Mouse (Mus musculus) stomach, postnatal 0 days (tissue): ENCODE results near the gene Bmp5. TPM values are rescaled to one million over a fixed set of nuclear protein-coding genes. Genes with fewer than 3 reads are reported as not detected.

Experiments used
- ATAC-seq: fragments of 200-750 bp; cut with Nextera tagmentation; 2 replicates; pipeline ENCODE4 v1.8.0; 2017; ENCODE audit not compliant: low FRiP score, low TSS enrichment
- DNase-seq: peaks from one replicate; pipeline ENCODE4 v3.0.0-alpha.2; 2016; ENCODE audit warnings: low spot score
- H3K27ac ChIP-seq: fragments of 300-500 bp; sonication (generic); replicated peaks from 2 replicates; pipeline ENCODE4 v1.5.1; 2014; ENCODE audit warnings: mild to moderate bottlenecking, control low read depth
- H3K27me3 ChIP-seq: fragments of 300-500 bp; sonication (generic); 2 replicates; pipeline ENCODE4 v1.6.1; 2014; ENCODE audit warnings: low read length; ENCODE audit not compliant: control insufficient read depth, insufficient read depth
- H3K36me3 ChIP-seq: fragments of 300-500 bp; sonication (generic); 2 replicates; pipeline ENCODE4 v1.6.1; 2014; ENCODE audit warnings: low read length, mixed read lengths; ENCODE audit not compliant: control insufficient read depth, insufficient read depth
- H3K4me1 ChIP-seq: fragments of 300-500 bp; sonication (generic); replicated peaks from 2 replicates; pipeline ENCODE4 v1.6.1; 2014; ENCODE audit warnings: antibody characterized with exemption; ENCODE audit not compliant: control insufficient read depth, insufficient read depth
- H3K4me2 ChIP-seq: fragments of 300-500 bp; sonication (generic); replicated peaks from 2 replicates; pipeline ENCODE4 v1.6.1; 2014; ENCODE audit warnings: low read depth, mild to moderate bottlenecking, control low read depth, moderate library complexity
- H3K4me3 ChIP-seq: fragments of 300-500 bp; sonication (generic); 2 replicates; pipeline ENCODE4 v1.5.1; 2014; ENCODE audit warnings: low read depth, low read length, control low read depth
- H3K9ac ChIP-seq: fragments of 300-500 bp; sonication (generic); 2 replicates; pipeline ENCODE4 v1.6.1; 2014; ENCODE audit warnings: mild to moderate bottlenecking, low read length, control low read depth, mixed read lengths
- H3K9me3 ChIP-seq: fragments of 300-500 bp; sonication (generic); 2 replicates; pipeline ENCODE4 v1.6.1; 2016; ENCODE audit warnings: low read length; ENCODE audit not compliant: control insufficient read depth
- CTCF ChIP-seq: IDR thresholded peaks from 2 replicates; pipeline ENCODE4 v1.5.1; 2016; ENCODE audit warnings: antibody characterized with exemption, low read depth, mild to moderate bottlenecking, moderate library complexity
- EP300 ChIP-seq: optimal IDR thresholded peaks from 2 replicates; pipeline ENCODE3; 2016; ENCODE audit warnings: antibody characterized with exemption
- WGBS: fragments of 180-500 bp; shearing (Covaris S2); extraction: QIAGEN DNeasy Blood & Tissue Kit; methylation state at CpG from one replicate; pipeline ENCODE4 v1.1.7; 2014; 5-methylcytosine and 5-hydroxymethylcytosine counted together
- polyA plus RNA-seq: library from polyadenylated mRNA; unstranded; fragments of >200 nt; fragmentation: Nextera tagmentation; extraction: Ambion mirVana; gene quantifications from 2 replicates; pipeline ENCODE4 v1.2.1, GENCODE M21; 2015

The Bmp5 gene
- 4.2 and 4.6 TPM in 2 replicates for polyA plus RNA-seq

- H3K27ac ChIP-seq, result no peak within 1 kb of the TSS
- peak within 1 kb of the TSS; percentile 45 for H3K9ac ChIP-seq
- no peaks in the 10 kb centered on the region for H3K9me3 ChIP-seq
- H3K27me3 ChIP-seq, result no peaks in the 10 kb centered on the region
- ATAC-seq (no peak), DNase-seq (no peak)
- H3K36me3 ChIP-seq, result no peaks in the 10 kb centered on the region
- peak within 1 kb of the TSS; percentile 32 for H3K4me3 ChIP-seq
- TF ChIP-seq EP300 (no peak), CTCF (no peak)
- WGBS, result 25% methylated on average over 7 of the region's 7 CpGs
- no peaks in the 10 kb centered on the region for H3K4me1 ChIP-seq
- peak within 1 kb of the TSS; percentile 31 for H3K4me2 ChIP-seq
These were observed at the start of gene Bmp5 for GRCm38 (mm10) chr9:75775129-75775845. Gene Bmp5 (plus strand): TSS chr9:75775364.

- Histone ChIP-seq H3K27me3 (no peaks in the 10 kb centered on the region), H3K4me3 (no peak overlapping the region), H3K9ac (no peak overlapping the region), H3K9me3 (no peaks in the 10 kb centered on the region), H3K36me3 (no peaks in the 10 kb centered on the region), H3K4me2 (no peak overlapping the region), H3K27ac (no peak overlapping the region), H3K4me1 (no peaks in the 10 kb centered on the region)
- TF ChIP-seq CTCF (peak; percentile 72), EP300 (no peak)
- ATAC-seq (no peak), DNase-seq (no peak)
- 14% methylated on average over 5 of the region's 5 CpGs for WGBS
These were observed 15.1 kb upstream of the Bmp5 start for GRCm38 (mm10) chr9:75760075-75760474.

- 93% methylated on average over 2 of the region's 2 CpGs for WGBS
- Histone ChIP-seq H3K27ac (no peak overlapping the region), H3K9ac (no peak overlapping the region), H3K4me1 (no peaks in the 10 kb centered on the region), H3K36me3 (no peaks in the 10 kb centered on the region), H3K4me3 (no peak overlapping the region), H3K4me2 (no peak overlapping the region), H3K9me3 (no peaks in the 10 kb centered on the region), H3K27me3 (no peaks in the 10 kb centered on the region)
- TF ChIP-seq EP300 (no peak), CTCF (no peak)
- no peak for DNase-seq
- no peak for ATAC-seq
These were observed 13.6 kb upstream of the Bmp5 start for GRCm38 (mm10) chr9:75761567-75761966.

DNA sequence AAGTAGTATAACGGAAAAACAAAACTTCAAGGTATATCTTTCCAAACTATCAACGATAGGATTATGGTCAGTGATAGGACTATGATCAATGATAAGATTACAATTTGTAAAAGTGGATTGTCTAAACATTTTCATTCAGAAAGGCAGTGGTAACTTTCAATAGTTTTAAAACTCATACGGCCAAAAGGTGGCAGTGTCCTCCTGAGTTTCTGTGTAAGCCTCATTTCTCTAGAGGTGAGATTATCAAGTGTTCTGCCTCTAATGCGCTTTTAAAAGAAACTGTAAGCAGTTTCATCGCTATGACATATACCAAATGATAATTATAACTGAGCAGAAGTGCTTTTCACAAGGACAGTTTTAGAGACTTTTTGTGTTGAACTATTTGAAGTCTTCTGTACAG, 12.7 kb upstream of the Bmp5 start:
- Histone ChIP-seq H3K4me3 (no peak overlapping the region), H3K4me1 (no peaks in the 10 kb centered on the region), H3K4me2 (no peak overlapping the region), H3K9ac (no peak overlapping the region), H3K27me3 (no peaks in the 10 kb centered on the region), H3K36me3 (no peaks in the 10 kb centered on the region), H3K9me3 (no peaks in the 10 kb centered on the region), H3K27ac (no peak overlapping the region)
- WGBS, result 20% methylated on average over 5 of the region's 5 CpGs
- TF ChIP-seq EP300 (no peak), CTCF (peak; percentile 80)
- ATAC-seq, result no peak
- DNase-seq, result peak; percentile 17

DNA sequence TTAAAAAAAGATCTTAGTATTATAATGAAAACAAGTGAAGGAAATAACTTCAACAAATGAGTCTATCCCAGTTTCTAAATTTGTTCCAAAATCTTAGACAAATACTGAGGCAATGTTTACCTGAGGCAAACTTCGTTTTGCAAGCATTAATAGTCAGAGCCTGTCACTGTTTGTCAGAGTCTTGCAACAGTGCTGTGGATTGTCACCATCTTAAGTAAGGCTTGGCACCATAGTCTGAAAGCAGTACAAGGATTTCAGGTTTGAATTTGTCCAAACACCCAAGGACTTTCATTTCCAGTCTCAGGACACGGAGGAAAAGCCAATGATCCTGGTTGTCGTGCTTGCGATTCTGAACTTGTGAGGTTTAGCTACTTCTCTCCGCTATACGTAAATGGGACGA, 10.4 kb upstream of the Bmp5 start:
- Histone ChIP-seq H3K9ac (no peak overlapping the region), H3K27ac (no peak overlapping the region), H3K4me1 (no peaks in the 10 kb centered on the region), H3K27me3 (no peaks in the 10 kb centered on the region), H3K4me2 (no peak overlapping the region), H3K9me3 (no peaks in the 10 kb centered on the region), H3K4me3 (no peak overlapping the region), H3K36me3 (no peaks in the 10 kb centered on the region)
- no peak for TF ChIP-seq CTCF
- no peak for TF ChIP-seq EP300
- no peak for DNase-seq
- no peak for ATAC-seq
- WGBS, result 52% methylated on average over 7 of the region's 7 CpGs

DNA sequence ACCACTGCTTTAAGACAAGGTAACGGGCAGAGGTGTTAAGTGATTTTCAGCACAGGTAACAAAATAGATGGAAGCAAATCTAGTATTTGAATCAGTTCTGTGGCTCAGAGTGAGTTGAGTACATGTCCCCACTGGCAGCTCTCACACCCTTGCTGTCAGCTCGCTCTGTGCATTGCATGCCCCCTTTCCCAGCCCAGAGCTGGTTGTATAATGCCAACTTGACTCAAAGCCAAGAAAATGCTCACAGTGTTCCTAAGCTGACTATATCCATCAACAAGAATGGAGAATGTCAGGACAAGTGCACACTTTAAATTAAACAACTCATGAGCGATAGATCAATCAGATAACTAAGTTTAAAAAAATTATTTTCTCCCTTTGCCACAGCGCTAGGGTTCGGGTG, 8.6 kb upstream of the Bmp5 start:
- DNase-seq (no peak), ATAC-seq (no peak)
- no peak overlapping the region for H3K9ac ChIP-seq
- H3K27ac ChIP-seq, result no peak overlapping the region
- no peaks in the 10 kb centered on the region for H3K27me3 ChIP-seq
- whole genome bisulfite sequencing, result 65% methylated on average over 5 of the region's 5 CpGs
- no peak overlapping the region for H3K4me2 ChIP-seq
- H3K36me3 ChIP-seq, result no peaks in the 10 kb centered on the region
- no peak overlapping the region for H3K4me3 ChIP-seq
- H3K9me3 ChIP-seq, result no peaks in the 10 kb centered on the region
- H3K4me1 ChIP-seq, result no peaks in the 10 kb centered on the region
- no peak for TF ChIP-seq CTCF
- no peak for TF ChIP-seq EP300
